Mouse (Mus musculus) adrenal gland, postnatal 14 days (tissue): Measurements from ENCODE around the gene Kansl2. TPM values are rescaled to one million over a fixed set of nuclear protein-coding genes. Genes with fewer than 3 reads are reported as not detected.

ENCODE experiments used
- DNase-seq: peaks from one replicate; pipeline ENCODE4 v3.0.0; 2021; ENCODE audit warnings: mixed read lengths
- microRNA-seq, 2 experiments: library from miRNA; unstranded; fragments of <30 nt; microRNA quantifications; one replicate each; pipeline ENCODE4 v1.2.0; 2021
- total RNA-seq: library from RNA; stranded (reverse); gene quantifications from 2 replicates; pipeline ENCODE4 v1.2.3, GENCODE M21; 2021

Gene Kansl2
- total RNA-seq, 1 experiment from 2014 or later = 72.5 TPM

- no peak for DNase-seq
These were observed 30.7 kb downstream of the Kansl2 start for GRCm38 (mm10) chr15:98503317-98503716.

- no peak for DNase-seq
These were observed 36.4 kb downstream of the Kansl2 start for GRCm38 (mm10) chr15:98497631-98498030.

GRCm38 (mm10) chr15:98492102-98492501 is 42.0 kb downstream of the Kansl2 start, which contains the start of gene Olfr279:
Olfr279 (plus strand) TSS chr15:98492402.
- DNase-seq = no peak

DNA sequence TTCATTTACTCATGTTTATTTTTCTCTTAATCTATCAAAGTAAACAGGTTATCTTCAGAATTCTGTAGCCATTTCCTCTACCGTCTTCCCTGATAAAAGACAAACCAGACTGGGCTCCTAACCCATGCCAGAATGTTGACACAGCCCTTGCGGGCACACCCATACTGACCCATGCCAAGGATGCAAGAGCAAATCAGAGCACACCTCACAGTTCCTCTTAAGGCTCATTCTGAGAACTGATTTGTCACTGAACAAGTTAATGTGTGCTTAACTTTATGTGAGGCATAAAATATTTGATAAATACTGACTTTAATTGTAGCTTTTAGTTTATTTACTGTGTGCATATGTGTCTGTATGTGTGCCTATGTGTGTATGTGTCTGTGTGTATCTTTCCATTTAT is 42.7 kb downstream of the Kansl2 start:
- no peak for DNase-seq

DNA sequence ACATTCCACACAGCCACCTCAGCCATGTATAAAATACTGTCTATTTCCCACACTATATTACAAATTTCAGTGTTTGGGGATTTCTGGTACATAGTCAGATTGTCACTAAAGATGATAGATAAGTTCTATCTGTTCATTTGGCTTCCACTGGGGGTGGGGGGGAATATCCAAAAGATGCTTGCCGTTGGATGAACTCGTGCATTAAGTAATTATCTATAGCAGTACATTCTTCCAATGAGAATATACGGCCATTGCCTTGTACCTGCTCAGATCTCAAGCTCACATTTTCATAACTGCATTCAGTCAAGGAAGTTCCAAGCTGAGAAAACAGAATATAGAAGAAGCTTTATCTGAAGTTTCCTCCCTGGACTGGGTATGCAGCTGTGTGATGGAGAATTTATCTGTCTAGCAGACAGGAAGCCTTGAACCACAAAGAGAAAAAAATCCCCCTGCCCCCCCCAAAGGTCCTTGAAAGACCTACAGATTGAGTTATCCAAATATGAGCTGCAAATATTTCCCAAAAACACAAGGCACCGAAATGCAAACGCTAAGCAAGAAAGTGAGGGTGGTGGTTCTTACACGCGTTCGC is 47.5 kb downstream of the Kansl2 start:
- no peak for DNase-seq

- DNase-seq = peak; percentile 18
These were observed 49.9 kb downstream of the Kansl2 start for GRCm38 (mm10) chr15:98483907-98484886.

DNA sequence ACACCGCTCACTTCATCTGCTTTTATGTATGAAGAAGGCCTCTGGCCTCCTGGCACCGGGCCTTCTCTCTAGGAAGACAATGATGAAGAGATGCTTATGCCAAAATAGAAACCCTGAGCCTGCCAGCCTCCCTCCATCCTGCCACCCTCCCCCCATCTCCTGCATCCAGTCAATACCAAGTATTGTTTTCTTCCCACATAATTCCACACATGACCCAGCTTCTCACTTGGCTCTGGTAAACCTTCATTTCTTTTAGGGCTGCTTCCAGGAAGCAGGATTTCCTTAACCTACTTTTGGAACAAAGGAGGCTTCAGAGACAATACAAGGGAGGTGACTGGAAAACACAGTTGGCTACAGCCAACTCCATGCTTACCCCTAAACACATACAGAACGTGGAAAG is 51.4 kb downstream of the Kansl2 start, which contains the start of gene Lalba:
Lalba (minus strand) TSS at position 21 of the 400 bp plus-strand sequence.
- peak; percentile 25 for DNase-seq

GRCm38 (mm10) chr15:98479568-98480102 is 54.4 kb downstream of the Kansl2 start:
- no peak for DNase-seq

- DNase-seq = no peak
These were observed 57.8 kb downstream of the Kansl2 start for GRCm38 (mm10) chr15:98476281-98476680.

- DNase-seq = peak; percentile 78
These were observed 58.7 kb downstream of the Kansl2 start for GRCm38 (mm10) chr15:98475382-98475781.

GRCm38 (mm10) chr15:98474958-98475357 is 59.1 kb downstream of the Kansl2 start:
- DNase-seq = no peak

DNA sequence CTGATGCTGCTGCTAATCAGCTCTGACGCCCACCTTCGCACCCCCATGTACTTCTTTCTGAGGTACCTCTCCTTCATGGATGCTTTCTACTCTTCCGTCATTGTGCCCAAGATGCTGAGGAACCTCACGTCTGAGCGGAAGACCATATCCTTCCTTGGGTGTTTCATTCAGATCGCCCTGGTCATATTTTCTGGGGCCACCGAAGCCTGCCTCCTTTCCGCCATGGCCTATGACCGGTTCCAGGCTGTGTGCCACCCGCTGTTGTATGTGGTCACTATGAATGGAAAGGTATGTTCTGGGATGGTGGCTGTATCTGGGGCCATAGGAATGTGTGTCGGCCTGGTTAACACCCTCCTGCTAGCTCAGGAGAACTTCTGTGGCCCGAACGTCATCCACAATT is 62.5 kb downstream of the Kansl2 start:
- DNase-seq = no peak

GRCm38 (mm10) chr15:98469596-98469995 is 64.5 kb downstream of the Kansl2 start, which contains the start of gene OR5BS1P:
OR5BS1P (plus strand) TSS chr15:98469896.
- no peak for DNase-seq

Small RNA genes within 50 kb of the gene (microRNA-seq; reads per million reads assigned to microRNA genes)
- gene Mir1291 = 13.6 to 57.9 reads per million in 2 experiments

Other genes starting within 250 kb of the Kansl2 start
- 4.6 and 5.8 TPM in 2 replicates for gene Zfp641, start 238.1 kb downstream of the Kansl2 start, total RNA-seq
- gene Olfr285, start 216.9 kb downstream of the Kansl2 start, total RNA-seq = not detected in 2 replicates
- not detected in 2 replicates for gene Olfr284, start 193.3 kb downstream of the Kansl2 start, total RNA-seq
- gene Olfr283, start 153.3 kb downstream of the Kansl2 start, total RNA-seq = not detected in 2 replicates
- gene Olfr282, start 103.0 kb downstream of the Kansl2 start, total RNA-seq = not detected in 2 replicates
- gene Olfr281, start 81.7 kb downstream of the Kansl2 start, total RNA-seq = not detected in 2 replicates
- not detected in 2 replicates for gene OR5BS1P, start 64.4 kb downstream of the Kansl2 start, total RNA-seq
- gene Lalba, start 51.5 kb downstream of the Kansl2 start, total RNA-seq = not detected in 2 replicates
- not detected in 2 replicates for gene Olfr279, start 41.9 kb downstream of the Kansl2 start, total RNA-seq
- gene Ccnt1, start 36.7 kb upstream of the Kansl2 start, total RNA-seq = 57.0 and 57.3 TPM in 2 replicates
- gene 4930415O20Rik, start 36.7 kb upstream of the Kansl2 start, total RNA-seq = 1.1 TPM in 1 of 2 replicates, not detected in the other
- 73.8 and 86.1 TPM in 2 replicates for gene Adcy6, start 75.8 kb upstream of the Kansl2 start, total RNA-seq
- 12.0 and 18.2 TPM in 2 replicates for gene Cacnb3, start 96.6 kb upstream of the Kansl2 start, total RNA-seq
- gene Ddx23, start 128.6 kb upstream of the Kansl2 start, total RNA-seq = 85.2 and 87.5 TPM in 2 replicates
- gene Rnd1, start 143.2 kb upstream of the Kansl2 start, total RNA-seq = 2.1 and 3.6 TPM in 2 replicates
- 0.96 and 0.98 TPM in 2 replicates for gene Ccdc65, start 173.9 kb upstream of the Kansl2 start, total RNA-seq
- 7.2 and 7.7 TPM in 2 replicates for gene Fkbp11, start 193.9 kb upstream of the Kansl2 start, total RNA-seq
- gene Arf3, start 228.9 kb upstream of the Kansl2 start, total RNA-seq = 98.5 and 104 TPM in 2 replicates
- gene Wnt10b, start 243.9 kb upstream of the Kansl2 start, total RNA-seq = 0.48 and 0.79 TPM in 2 replicates